Mouse (Mus musculus) right cerebral cortex, postnatal 14 days (tissue): ENCODE results near the gene Sh3bp5.
A peak's percentile ranks its signal among the peaks of the same experiment; 100 is the strongest.

Experiments
- DNase-seq: peaks from one replicate; pipeline ENCODE4 v3.0.0; 2022

Gene Sh3bp5

GRCm38 (mm10) chr14:31407911-31408604 is 27.8 kb downstream of the Sh3bp5 start:
- no peak for DNase-seq

DNA sequence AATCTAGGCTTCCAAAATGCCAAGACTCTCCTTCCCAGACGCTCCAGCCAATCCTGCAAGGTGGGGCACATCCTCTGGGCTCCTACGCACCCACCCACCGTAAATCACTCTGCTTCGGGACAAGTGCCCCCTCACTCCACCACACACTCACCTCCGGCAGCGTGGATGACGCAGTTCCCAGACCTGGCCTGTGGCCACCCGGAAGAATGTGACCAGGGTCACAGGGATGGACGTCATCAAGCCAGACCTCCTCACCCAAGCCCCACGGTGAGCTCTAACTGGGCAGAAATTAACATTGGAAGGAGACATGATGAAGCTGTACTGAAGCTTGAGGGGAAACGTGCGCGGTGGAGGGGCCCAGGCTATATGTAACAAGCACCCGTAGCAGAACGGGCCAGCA is 28.7 kb downstream of the Sh3bp5 start:
- no peak for DNase-seq

DNA sequence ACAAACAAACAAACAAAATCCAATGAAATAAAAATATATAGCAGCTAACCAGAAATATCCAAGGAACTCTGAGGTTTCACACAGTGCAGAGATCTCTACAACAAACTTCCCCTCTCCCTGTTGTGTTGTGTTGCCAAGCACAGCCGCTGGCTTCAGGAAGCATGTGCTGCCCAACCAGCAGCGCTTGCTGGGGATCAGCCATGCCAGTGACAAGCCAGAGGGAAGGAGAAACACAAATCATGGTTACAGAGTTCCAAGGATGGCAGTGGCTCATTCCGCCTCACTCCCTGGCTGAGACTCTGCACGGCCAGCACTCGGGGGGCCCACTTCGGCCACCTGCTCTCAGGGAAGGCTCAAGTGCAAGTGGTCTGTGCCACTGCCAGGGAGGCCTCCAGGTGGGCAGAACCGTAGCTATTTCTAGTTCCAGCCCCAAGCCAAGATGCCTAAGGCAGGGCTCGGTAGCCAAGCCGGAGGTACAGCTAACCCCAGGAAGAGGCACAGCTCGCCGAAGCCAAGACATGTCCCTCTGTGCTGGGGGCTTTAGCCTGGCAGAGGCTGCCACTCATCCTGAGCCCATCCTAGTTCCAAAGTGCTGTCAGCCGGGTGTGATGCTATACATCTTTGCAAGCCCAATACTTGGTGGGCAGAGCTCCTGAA is 29.6 kb downstream of the Sh3bp5 start:
- no peak for DNase-seq

DNA sequence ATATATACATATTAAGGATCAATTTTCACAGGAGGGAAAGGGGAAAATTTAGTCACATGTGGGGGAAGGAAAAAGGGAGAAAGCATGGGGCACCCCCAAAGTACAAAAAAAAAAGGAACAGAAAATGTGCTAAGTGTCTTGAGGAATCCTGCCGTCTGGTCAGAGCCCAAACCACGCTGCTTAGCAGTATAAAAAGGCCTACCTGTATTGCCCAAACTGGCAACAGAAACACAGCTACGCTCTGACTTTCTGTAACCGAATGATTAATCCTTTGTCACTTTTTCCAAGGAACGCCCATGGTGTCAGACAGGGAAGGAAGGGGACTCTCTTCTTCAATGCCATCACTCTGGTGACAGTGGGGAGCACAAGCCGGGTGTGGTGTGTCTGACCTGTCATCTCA is 30.2 kb downstream of the Sh3bp5 start:
- no peak for DNase-seq

- DNase-seq = no peak
Observed at GRCm38 (mm10) chr14:31404663-31405062, 31.2 kb downstream of the Sh3bp5 start.

DNA sequence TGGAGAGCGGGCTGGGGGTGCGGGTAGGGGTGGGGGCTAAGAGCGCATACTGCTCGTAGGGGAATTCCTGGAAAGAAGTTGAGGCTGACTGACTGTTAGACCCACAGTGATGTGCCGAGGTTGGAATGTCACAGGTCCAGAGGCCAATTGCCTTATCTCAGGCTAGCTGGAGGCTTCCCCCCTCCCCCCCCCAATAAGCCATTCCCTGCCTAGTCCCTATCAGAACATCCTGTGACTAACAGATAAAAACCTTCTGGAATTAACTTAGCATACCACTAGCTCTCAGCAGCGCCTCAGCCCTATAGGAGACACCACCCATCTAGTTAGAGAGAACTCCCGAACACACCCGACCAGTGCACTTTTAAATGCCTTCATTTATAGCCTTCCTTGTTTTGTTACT is 31.9 kb downstream of the Sh3bp5 start:
- no peak for DNase-seq

GRCm38 (mm10) chr14:31403556-31403955 is 32.3 kb downstream of the Sh3bp5 start:
- no peak for DNase-seq

- no peak for DNase-seq
Observed at GRCm38 (mm10) chr14:31402693-31403092, 33.2 kb downstream of the Sh3bp5 start.

GRCm38 (mm10) chr14:31401918-31402427 is 33.9 kb downstream of the Sh3bp5 start:
- no peak for DNase-seq

DNA sequence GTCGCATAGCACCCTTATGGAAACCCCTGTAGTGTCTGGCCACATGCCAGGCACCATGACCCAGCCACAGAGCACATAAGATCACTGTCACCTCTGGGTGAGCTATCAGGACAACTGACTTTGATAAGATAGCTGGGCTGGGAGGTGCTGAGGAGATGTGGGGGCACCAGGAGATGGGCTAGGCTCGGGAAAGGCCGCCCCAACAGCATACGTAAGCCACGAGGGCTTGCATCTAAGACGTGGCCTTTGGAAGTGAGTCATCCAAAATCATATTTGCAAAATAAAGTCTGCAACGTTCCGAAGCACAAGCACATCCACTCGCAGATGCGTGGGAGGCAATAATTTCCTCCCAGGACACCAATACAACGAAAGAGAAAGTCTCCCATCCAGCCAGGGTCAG is 35.0 kb downstream of the Sh3bp5 start:
- no peak for DNase-seq

DNA sequence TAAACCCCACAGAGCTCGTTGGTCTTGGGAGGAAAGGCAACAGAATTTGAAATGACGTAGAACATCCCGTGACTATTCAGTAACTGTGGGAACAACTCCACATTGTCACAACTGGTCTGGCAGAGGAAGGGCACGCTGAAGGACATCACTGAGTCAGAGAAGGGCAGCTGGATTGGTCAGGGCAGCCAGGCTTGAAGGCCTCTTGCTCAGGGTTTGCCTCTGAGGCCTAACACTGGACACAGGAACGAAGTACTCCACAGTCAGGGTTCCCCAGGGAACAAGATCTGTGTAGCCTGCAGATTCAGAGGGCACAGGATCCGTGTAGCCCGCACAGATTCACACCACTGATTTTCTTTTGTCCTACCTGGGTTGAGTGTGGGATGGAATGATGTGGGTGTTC is 35.6 kb downstream of the Sh3bp5 start:
- DNase-seq = no peak

- DNase-seq = no peak
Observed at GRCm38 (mm10) chr14:31399271-31399670, 36.6 kb downstream of the Sh3bp5 start.

DNA sequence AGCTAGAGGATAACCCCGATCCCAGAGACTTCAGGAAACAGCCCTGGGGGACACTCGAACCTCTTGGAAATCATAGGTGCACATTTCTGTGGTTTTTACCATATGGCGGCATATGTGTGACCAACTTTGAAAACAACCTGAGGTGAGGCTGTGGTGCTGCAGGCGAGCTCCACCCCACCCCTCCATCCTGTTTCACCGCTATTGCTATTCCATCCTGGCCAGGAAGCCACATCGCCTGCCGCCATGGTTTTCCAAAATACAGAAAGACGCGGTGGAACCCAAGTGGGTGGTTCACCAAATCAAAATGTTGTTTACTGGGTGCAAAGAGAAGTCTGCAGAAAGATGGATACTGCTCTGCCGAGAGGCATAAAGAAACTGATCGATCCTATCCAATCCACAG is 37.1 kb downstream of the Sh3bp5 start:
- no peak for DNase-seq

DNA sequence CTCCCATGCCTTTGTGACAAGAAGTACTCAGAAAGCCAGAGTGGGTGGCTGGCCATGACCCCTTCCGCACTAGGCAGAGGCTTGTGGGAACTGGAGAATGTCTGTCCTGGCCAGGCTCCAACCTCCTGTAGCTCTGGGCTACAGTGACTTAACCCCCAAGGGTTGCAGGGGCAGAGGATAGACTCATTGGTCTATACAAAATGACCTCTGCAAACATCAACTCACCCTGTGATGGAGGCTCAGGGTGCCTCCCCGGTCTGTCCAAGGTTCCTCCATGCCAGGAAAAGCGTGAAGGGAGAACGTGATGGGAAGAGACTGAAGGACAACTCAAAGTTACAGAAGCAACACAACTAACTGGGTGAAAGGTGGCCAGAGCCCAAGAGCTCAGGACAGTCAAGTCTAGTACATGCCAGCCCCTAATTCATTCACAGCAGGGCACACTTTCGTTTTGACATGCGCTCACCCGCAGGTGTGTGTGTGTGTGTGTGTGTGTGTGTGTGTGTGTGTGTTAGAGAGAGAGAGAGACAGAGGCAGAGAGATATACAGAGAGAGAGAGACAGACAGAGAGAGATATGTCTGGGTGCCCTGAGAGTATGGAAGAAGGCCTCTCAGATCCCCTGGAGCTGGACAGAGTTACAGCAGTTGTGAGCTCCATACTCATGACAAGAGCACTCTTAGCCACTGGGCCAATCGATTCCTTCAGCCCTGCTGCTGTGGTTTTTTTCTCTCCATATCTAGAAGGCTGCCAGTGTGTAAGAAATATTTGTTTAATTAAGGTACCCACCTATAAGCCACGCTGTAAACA is 37.9 kb downstream of the Sh3bp5 start:
- DNase-seq = no peak

DNA sequence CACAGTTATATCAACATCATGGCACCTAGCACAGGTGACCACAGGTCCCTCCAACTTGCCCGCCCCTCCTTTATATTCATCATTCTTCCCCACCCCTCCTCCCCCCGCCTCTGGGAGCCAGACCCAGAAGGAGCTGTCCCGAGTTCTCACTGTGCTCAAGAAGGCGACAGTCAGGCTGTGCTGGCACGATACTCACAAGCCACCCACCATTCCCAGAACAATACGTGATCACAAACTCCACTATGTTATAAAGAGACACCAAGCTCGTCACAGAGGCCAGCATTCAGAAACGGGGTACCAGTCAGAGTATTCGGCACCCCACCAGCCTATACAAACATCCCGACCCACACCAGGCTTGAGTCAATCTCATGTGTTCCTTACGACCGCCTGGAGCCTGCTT is 38.5 kb downstream of the Sh3bp5 start:
- no peak for DNase-seq

DNA sequence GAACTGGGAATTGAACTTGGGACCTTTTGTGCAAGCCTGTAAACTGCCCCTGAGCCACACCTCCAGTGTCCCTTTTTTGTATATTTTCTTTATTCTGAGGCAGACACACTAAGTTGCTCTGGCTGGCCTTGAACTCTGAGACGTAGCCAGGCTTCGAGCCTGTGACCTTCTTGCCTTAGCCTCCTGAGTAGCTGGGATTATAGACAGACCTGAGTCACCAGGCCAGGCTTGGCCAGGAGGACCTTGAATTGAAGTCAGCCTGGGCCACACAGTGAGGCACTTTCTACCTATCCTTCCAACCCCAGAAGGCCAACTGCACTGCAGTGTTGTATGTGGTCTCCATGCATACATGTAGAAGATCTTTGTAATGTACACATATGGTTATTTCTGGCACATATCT is 39.5 kb downstream of the Sh3bp5 start:
- DNase-seq = no peak

GRCm38 (mm10) chr14:31395629-31396199 is 40.2 kb downstream of the Sh3bp5 start:
- no peak for DNase-seq

DNA sequence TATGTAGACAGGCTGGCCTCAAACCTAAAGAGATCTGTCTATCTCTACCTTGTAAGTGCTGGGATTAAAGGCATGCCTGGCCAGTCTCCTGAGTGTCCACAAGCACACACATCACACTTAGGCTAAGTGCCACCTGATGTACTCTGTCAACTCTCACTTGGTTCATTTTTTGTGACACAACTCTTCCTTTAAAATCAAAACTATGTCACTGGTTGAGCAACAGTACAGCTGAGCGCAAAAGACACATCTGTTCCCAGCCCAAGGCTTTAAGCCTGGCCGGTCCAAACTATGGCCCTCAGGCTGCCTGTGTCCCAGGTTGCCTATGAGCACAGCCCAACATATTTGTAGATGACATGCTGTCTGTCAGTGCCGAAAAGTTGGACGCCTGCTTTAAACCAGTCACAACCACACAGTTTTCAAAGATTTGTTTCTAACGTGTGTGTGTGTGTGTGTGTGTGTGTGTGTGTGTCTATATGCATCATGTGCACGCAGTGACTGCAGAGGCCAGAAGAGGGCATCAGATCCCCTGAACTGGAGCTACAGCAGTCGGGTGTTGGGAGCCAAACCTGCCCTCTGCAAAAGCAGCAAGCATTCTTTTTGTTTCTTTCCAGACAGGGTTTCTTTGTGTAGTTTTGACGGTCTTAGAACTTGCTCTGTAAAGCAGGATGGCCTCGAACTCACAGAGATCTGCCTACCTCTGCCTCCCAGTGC is 40.9 kb downstream of the Sh3bp5 start:
- DNase-seq = no peak

- DNase-seq = no peak
Observed at GRCm38 (mm10) chr14:31393936-31394630, 41.8 kb downstream of the Sh3bp5 start.

DNA sequence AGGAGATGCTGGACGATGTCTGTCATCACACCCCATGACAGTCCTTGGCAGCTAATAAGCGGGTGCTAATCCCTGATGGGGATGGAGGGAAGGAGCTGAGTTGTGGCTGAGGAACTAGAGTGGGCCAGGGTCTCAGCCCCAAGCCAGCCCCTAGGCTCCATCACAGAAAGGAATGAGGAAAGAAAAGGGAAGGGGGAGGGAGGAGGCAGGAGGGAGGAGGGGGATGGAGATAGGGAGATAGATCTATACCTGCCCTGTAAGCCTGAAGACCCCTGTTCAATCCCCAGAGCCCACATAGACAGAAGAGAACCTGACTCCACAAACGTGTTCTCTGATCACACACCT is 42.4 kb downstream of the Sh3bp5 start:
- no peak for DNase-seq

DNA sequence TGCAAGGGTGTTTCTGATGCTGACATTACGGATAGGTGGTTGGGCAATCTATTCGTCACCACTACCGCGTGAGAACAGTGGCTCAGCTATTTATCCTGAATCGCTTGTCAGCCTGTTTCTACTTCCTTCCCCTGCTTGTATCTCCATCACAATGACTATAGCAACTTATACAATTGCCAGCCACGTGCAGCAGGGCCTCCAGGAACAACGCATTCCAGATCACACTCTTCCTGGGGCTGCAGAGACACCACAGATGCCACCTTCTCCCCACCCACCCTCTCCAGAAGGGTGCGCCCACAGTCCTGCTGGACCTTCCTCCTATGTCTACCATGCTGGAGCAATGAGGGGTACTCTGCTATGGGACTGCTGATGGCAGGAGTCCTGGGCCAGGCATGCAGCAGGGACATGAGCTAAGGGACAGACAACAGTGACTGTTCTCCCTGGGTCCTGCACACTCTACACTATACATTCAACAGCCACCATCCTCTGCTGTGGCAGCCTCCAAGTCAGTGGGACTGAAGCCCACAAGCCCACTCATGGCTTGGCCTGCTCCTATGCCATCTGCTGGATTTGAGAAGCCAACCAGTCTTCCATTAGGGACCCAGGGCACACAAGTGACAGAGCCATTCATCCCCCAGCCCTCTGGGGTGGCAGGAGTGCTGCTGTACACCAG is 42.9 kb downstream of the Sh3bp5 start:
- DNase-seq = peak; percentile 47

DNA sequence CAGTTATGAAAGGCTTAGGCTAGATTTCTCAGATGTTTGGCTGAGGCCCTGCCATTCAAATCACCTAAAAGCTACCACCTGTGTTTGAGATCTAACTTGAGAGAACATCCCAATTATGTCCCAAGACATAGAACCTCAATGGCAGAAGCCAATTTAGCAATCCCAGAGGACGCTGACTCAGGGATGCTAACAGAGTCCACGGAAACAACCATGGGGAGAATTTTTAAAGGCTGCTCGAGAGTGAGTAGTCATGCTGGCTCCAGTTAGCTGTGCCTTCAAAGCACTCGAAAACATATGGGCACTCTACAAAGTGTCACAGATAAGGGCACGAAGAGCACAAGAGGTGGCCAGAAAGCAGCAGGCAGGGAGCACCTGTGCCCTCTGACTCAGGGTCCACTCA is 43.6 kb downstream of the Sh3bp5 start:
- DNase-seq = no peak
